Mouse (Mus musculus): ENCODE measurements around the gene Nr2f2. TPM values are rescaled to one million over a fixed set of nuclear protein-coding genes. Genes with fewer than 3 reads are reported as not detected.

Gene Nr2f2
- polyA plus RNA-seq, 1 experiment from 2014 or later, result 25.1 TPM

DNA sequence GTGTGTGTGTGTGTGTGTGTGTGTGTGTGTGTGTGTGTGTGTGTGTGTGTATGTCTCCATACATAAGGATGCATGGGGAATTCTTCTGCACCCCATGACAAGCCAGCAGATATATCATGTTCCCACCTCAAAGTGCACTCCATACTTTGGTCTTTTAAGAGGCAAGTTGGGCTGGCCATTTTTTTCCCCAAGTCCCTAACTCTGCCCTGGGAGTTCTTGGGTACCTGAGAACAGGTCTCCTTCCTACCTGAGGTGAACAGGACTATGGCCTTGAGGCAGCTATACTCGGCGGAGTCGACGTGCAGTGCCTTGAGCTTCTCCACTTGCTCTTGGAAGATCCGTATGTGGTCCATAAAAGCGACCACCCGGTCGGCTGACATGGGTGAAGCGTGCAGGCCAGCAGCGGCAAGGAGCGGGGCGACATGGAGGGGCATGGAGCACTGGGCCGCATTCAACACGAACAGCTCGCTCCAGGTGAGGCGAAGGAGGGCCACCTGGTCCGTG lies 9.0 kb downstream of the Nr2f2 start:
- Histone ChIP-seq H3K4me3 (peak overlapping the region; percentile 77), H3K36me3 (no peaks in the 10 kb centered on the region), H3K27ac (peak overlapping the region; percentile 94; the same call in 1 of the 2 replicates), H3K9ac (peak overlapping the region; percentile 83), H3K4me1 (replicated peaks) (peaks cover 16% of the 10 kb centered on the region), H3K27me3 (peaks cover 42% of the 10 kb centered on the region), H3K4me2 (peak overlapping the region; percentile 90), H3K9me3 (replicated peaks) (no peaks in the 10 kb centered on the region)
- ATAC-seq (replicated peaks; ENCODE audit: insufficient number of reproducible peaks, insufficient read depth, low FRiP score, low read depth), result no peak
- 14% methylated on average over 17 of the region's 17 CpGs for WGBS

GRCm38 (mm10) chr7:70356691-70357515 lies 9.6 kb downstream of the Nr2f2 start:
- Histone ChIP-seq H3K36me3 (no peaks in the 10 kb centered on the region), H3K4me1 (replicated peaks) (peaks cover 16% of the 10 kb centered on the region), H3K27me3 (peaks cover 37% of the 10 kb centered on the region), H3K9me3 (replicated peaks) (no peaks in the 10 kb centered on the region), H3K9ac (peak overlapping the region; percentile 83), H3K4me3 (peak overlapping the region; percentile 77), H3K27ac (peak overlapping the region; percentile 40; the same call in 1 of the 2 replicates), H3K4me2 (peak overlapping the region; percentile 90)
- ATAC-seq (replicated peaks; ENCODE audit: insufficient number of reproducible peaks, insufficient read depth, low FRiP score, low read depth), result no peak
- WGBS, result 53% methylated on average over 3 of the region's 3 CpGs

GRCm38 (mm10) chr7:70355691-70356568 lies 10.6 kb downstream of the Nr2f2 start:
- H3K9ac ChIP-seq, result peak overlapping the region; percentile 38; the same call in 1 of the 2 replicates
- no peaks in the 10 kb centered on the region for H3K36me3 ChIP-seq
- H3K27me3 ChIP-seq, result peaks cover 37% of the 10 kb centered on the region
- no peak overlapping the region; the same call in 1 of the 2 replicates for H3K27ac ChIP-seq
- peaks cover 16% of the 10 kb centered on the region for H3K4me1 ChIP-seq (replicated peaks)
- no peaks in the 10 kb centered on the region for H3K9me3 ChIP-seq (replicated peaks)
- H3K4me2 ChIP-seq, result peak overlapping the region; percentile 90
- H3K4me3 ChIP-seq, result peak overlapping the region; percentile 77
- 28% methylated on average over 5 of the region's 5 CpGs for WGBS
- no peak for ATAC-seq (replicated peaks; ENCODE audit: insufficient number of reproducible peaks, insufficient read depth, low FRiP score, low read depth)

DNA sequence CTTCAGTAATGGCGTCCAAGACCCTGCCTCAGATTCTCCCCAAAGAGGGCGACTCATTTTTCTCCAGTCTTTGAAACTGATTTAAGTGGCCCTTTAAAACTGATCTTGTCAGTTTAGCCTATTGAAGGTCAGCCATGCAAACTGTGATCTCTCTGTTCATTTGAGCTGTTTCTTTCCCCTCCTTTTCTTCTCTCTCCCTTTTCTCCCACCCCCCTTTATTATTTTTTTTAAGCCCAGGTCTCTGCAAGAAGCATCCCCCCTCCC lies 11.2 kb downstream of the Nr2f2 start:
- 34% methylated on average over 2 of the region's 2 CpGs for WGBS

GRCm38 (mm10) chr7:70354606-70355356 lies 11.8 kb downstream of the Nr2f2 start:
- Histone ChIP-seq H3K4me3 (peak overlapping the region; percentile 77), H3K27ac (peak overlapping the region; percentile 37; the same call in 1 of the 2 replicates), H3K4me2 (peak overlapping the region; percentile 90), H3K4me1 (replicated peaks) (peaks cover 14% of the 10 kb centered on the region), H3K9me3 (replicated peaks) (no peaks in the 10 kb centered on the region), H3K27me3 (peaks cover 40% of the 10 kb centered on the region), H3K36me3 (no peaks in the 10 kb centered on the region), H3K9ac (no peak overlapping the region; the same call in 1 of the 2 replicates)
- 21% methylated on average over 14 of the region's 14 CpGs for WGBS
- no peak for ATAC-seq (replicated peaks; ENCODE audit: insufficient number of reproducible peaks, insufficient read depth, low FRiP score, low read depth)

More for the DNA sequence above, 11.2 kb downstream of the Nr2f2 start:
- Histone ChIP-seq H3K36me3 (no peaks in the 10 kb centered on the region), H3K9me3 (replicated peaks) (no peaks in the 10 kb centered on the region), H3K9ac (no peak overlapping the region), H3K27ac (peak overlapping the region; percentile 37; the same call in 1 of the 2 replicates), H3K27me3 (peaks cover 37% of the 10 kb centered on the region), H3K4me1 (replicated peaks) (peaks cover 18% of the 10 kb centered on the region), H3K4me2 (peak overlapping the region; percentile 90), H3K4me3 (peak overlapping the region; percentile 77)
- no peak for ATAC-seq (replicated peaks; ENCODE audit: insufficient number of reproducible peaks, insufficient read depth, low FRiP score, low read depth)

DNA sequence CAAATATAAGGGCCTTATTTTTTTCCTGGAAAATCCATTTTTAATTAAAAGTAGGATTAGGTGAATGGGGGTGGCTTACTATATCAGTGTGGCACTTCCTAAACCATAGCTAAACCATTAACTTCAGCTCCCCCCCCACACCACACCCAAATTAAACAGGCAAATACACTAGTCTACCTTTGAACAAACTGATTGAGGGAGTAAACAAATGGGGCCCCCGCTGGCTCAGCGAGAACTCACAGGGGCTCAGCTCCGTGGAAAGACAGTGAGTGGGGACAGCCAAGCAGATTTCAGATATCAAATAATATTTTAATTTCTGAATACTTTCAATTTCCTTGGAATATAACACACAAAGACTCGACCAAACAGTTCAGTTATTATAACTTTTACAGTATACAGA lies 13.4 kb downstream of the Nr2f2 start:
- ATAC-seq (replicated peaks; ENCODE audit: insufficient number of reproducible peaks, insufficient read depth, low FRiP score, low read depth), result no peak
- Histone ChIP-seq H3K36me3 (no peaks in the 10 kb centered on the region), H3K9ac (peak overlapping the region; percentile 16; the same call in 1 of the 2 replicates), H3K27ac (no peak overlapping the region), H3K9me3 (replicated peaks) (no peaks in the 10 kb centered on the region), H3K4me3 (peak overlapping the region; percentile 24; the same call in 1 of the 2 replicates), H3K4me1 (replicated peaks) (peaks cover 21% of the 10 kb centered on the region; the same call in 1 of the 2 replicates), H3K27me3 (peaks cover 50% of the 10 kb centered on the region), H3K4me2 (peak overlapping the region; percentile 89)
- 22% methylated on average over 4 of the region's 4 CpGs for WGBS

GRCm38 (mm10) chr7:70352617-70353016 lies 13.9 kb downstream of the Nr2f2 start:
- Histone ChIP-seq H3K4me2 (peak overlapping the region; percentile 89), H3K27ac (peak overlapping the region; percentile 79; the same call in 1 of the 2 replicates), H3K27me3 (peaks cover 50% of the 10 kb centered on the region), H3K36me3 (no peaks in the 10 kb centered on the region), H3K4me3 (peak overlapping the region; percentile 64), H3K9me3 (replicated peaks) (no peaks in the 10 kb centered on the region), H3K4me1 (replicated peaks) (peaks cover 20% of the 10 kb centered on the region), H3K9ac (no peak overlapping the region)
- ATAC-seq (replicated peaks; ENCODE audit: insufficient number of reproducible peaks, insufficient read depth, low FRiP score, low read depth), result no peak
- WGBS, result 39% methylated on average over 3 of the region's 3 CpGs

- no peak for ATAC-seq (replicated peaks; ENCODE audit: insufficient number of reproducible peaks, insufficient read depth, low FRiP score, low read depth)
- peak overlapping the region; percentile 64 for H3K4me3 ChIP-seq
- H3K9me3 ChIP-seq (replicated peaks), result no peaks in the 10 kb centered on the region
- peaks cover 20% of the 10 kb centered on the region for H3K4me1 ChIP-seq (replicated peaks)
- WGBS, result 3% methylated on average over 1 of the region's 1 CpGs
- H3K27me3 ChIP-seq, result peaks cover 50% of the 10 kb centered on the region
- peak overlapping the region; percentile 79 for H3K27ac ChIP-seq
- H3K36me3 ChIP-seq, result no peaks in the 10 kb centered on the region
- peak overlapping the region; percentile 25; the same call in 1 of the 2 replicates for H3K9ac ChIP-seq
- peak overlapping the region; percentile 89 for H3K4me2 ChIP-seq
These were observed 14.5 kb downstream of the Nr2f2 start for GRCm38 (mm10) chr7:70351981-70352560.

DNA sequence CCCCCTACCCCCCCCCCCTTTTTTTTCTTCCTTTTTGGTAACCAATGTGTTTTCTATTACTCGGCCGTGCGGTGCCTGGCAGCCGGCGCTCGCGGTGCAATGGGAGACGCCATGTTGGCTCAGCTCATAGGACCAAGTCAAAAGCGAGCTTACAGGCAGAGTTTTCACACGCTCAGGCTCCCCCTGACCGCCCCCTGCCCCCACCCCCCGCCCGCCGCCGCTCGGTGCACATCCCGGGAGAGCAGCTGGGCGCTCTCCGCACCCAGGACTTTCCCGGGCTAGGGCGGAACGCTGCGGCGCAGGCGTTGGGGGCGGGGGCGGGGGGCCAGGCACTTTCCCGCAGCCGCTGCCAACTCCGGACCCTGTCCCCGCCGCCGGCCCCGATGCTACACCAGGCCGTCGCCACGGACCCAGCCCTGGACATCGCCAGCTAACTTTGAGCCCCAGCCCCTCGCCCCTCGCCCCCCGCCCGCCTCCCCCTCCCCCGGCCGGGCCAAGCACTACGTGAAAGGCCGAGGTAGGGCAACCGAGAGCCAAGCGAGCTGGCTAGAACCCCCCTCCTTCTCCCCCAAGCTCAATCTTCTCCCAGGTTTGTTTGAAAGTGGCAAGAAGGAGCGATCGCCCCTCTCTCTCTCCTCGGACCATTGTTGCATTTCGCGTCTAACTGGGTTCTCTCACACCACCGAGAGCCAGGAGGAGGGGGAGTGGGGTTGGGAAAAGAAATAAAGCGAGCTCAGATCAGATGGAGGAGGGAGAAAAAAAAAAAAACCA lies 15.6 kb downstream of the Nr2f2 start:
- H3K9ac ChIP-seq, result peak overlapping the region; percentile 67
- H3K36me3 ChIP-seq, result no peaks in the 10 kb centered on the region
- peaks cover 27% of the 10 kb centered on the region for H3K4me1 ChIP-seq (replicated peaks)
- H3K27me3 ChIP-seq, result peaks cover 46% of the 10 kb centered on the region
- peak overlapping the region; percentile 89 for H3K4me2 ChIP-seq
- H3K4me3 ChIP-seq, result peak overlapping the region; percentile 64
- peak overlapping the region; percentile 79 for H3K27ac ChIP-seq
- H3K9me3 ChIP-seq (replicated peaks), result no peaks in the 10 kb centered on the region
- WGBS, result 1% methylated on average over 52 of the region's 55 CpGs
- ATAC-seq (replicated peaks; ENCODE audit: insufficient number of reproducible peaks, insufficient read depth, low FRiP score, low read depth), result peak; percentile 41
